Mouse (Mus musculus): Measurements from ENCODE around the gene Prom2.

- TF ChIP-seq CTCF (conservative IDR thresholded peaks at IDR 0.05; ENCODE audit: low read length): no peak
- no peak for TF ChIP-seq POU5F1 (IDR thresholded peaks at IDR 0.05; ENCODE audit: borderline replicate concordance, low read length)
- no peak for TF ChIP-seq NANOG (IDR thresholded peaks at IDR 0.05; ENCODE audit: borderline replicate concordance, low read length)
Observed at GRCm38 (mm10) chr2:127479210-127479609, 62.1 kb downstream of the Prom2 start.
